Mouse (Mus musculus) liver, embryonic 14.5 days (tissue): ENCODE measurements around the gene Nubpl.

Source experiments
- CTCF ChIP-seq: IDR thresholded peaks from 2 replicates; pipeline ENCODE4 v1.5.1; 2016; ENCODE audit warnings: antibody characterized with exemption, low read depth, control low read depth
- EP300 ChIP-seq: IDR thresholded peaks from 2 replicates; pipeline ENCODE4 v1.6.1; 2016; ENCODE audit warnings: antibody characterized with exemption, low read depth

DNA sequence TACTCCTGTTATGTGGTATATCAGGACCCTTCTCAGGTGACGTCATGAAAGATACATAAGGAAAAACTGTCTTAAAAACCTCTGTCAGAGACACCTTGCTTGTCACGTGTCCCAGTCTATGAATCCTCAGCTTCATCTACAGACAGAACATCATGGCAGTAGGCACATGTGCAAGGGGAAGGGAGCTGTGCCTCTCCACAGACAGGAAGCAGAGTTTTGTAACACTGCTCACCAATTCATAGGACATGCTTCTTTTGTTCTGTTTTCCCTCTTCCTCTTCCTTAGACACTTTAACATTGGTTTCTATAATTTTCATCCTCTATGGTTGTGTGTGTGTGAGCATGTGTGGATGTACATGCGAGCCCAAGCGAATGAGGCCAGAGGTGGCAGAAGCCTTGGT lies 100.9 kb downstream of the Nubpl start:
- TF ChIP-seq EP300 (no peak), CTCF (no peak)
